Mouse (Mus musculus) T-helper 17 cell (primary cell): Measurements from ENCODE around the gene Slc6a16.

Source experiments
- in situ Hi-C, 2 experiments: fragments of 300-600 bp; cut with MboI, MseI; formaldehyde crosslinking; loops; 1 replicate in 1 of 2; 2 replicates in 1 of 2; pipeline ENCODE4 v1.15.1; 2025; ENCODE audit warnings: high pct_unique_total_duplicates in 2 of 2

Slc6a16 gene

GRCm38 (mm10) chr7:45305275-45305674 lies 64.4 kb downstream of the Slc6a16 start:
- in situ Hi-C loops: no loop called here

- in situ Hi-C loops: no loop called here
Measured at GRCm38 (mm10) chr7:45308551-45309240, 67.8 kb downstream of the Slc6a16 start.

- in situ Hi-C loops: no loop called here
Measured at GRCm38 (mm10) chr7:45309455-45309854, 68.6 kb downstream of the Slc6a16 start.

- in situ Hi-C loops: no loop called here
Measured at GRCm38 (mm10) chr7:45312023-45312422, 71.1 kb downstream of the Slc6a16 start.

GRCm38 (mm10) chr7:45312686-45313453 lies 72.0 kb downstream of the Slc6a16 start:
- in situ Hi-C loops: no loop called here

- in situ Hi-C loops: no loop called here
Measured at GRCm38 (mm10) chr7:45313495-45313894, 72.6 kb downstream of the Slc6a16 start.

GRCm38 (mm10) chr7:45315182-45315701 lies 74.4 kb downstream of the Slc6a16 start:
- in situ Hi-C loops: loop anchor here in 1 of 2 experiments (5.0 kb wide), 1 partner anchor 43 kb away; no protein-coding TSS in a partner anchor

- in situ Hi-C loops: loop anchor here in 1 of 2 experiments (5.0 kb wide), 1 partner anchor 44 kb away; no protein-coding TSS in a partner anchor
Measured at GRCm38 (mm10) chr7:45316536-45316935, 75.7 kb downstream of the Slc6a16 start.

- in situ Hi-C loops: no loop called here
Measured at GRCm38 (mm10) chr7:45322245-45322644, 81.4 kb downstream of the Slc6a16 start.
